Mouse (Mus musculus) G1E (cell line): ENCODE data around the gene Hcfc2. TPM values are rescaled to one million over a fixed set of nuclear protein-coding genes. Genes with fewer than 3 reads are reported as not detected.
A peak's percentile ranks its signal among the peaks of the same experiment; 100 is the strongest.

Experiments
- ATAC-seq: 2 replicates; pipeline ENCODE4 v1.8.0; 2016; ENCODE audit warnings: mild to moderate bottlenecking; ENCODE audit not compliant: insufficient number of reproducible peaks, poor library complexity, low FRiP score, severe bottlenecking; ENCODE audit errors: extremely low read depth
- DNase-seq: peaks from one replicate; pipeline ENCODE4 v3.0.0; 2012; ENCODE audit warnings: low spot score
- H3K27me3 ChIP-seq: 2 replicates; pipeline ENCODE4 v1.6.1; 2012; ENCODE audit warnings: mild to moderate bottlenecking, low read length, inconsistent platforms; ENCODE audit not compliant: insufficient read depth
- H3K36me3 ChIP-seq: replicated peaks from 2 replicates; pipeline ENCODE3; 2012; ENCODE audit warnings: mild to moderate bottlenecking, inconsistent platforms
- H3K4me1 ChIP-seq: 2 replicates; pipeline ENCODE4 v1.6.1; 2012; ENCODE audit warnings: low read depth, low read length, inconsistent platforms, mixed read lengths; ENCODE audit not compliant: insufficient read depth
- H3K4me3 ChIP-seq: 2 replicates; pipeline ENCODE4 v1.5.1; 2012; ENCODE audit warnings: low read depth, mild to moderate bottlenecking, inconsistent platforms, low read length, moderate library complexity, mixed read lengths
- H3K9me3 ChIP-seq: replicated peaks from 2 replicates; pipeline ENCODE4 v1.6.1; 2012; ENCODE audit warnings: inconsistent platforms
- CTCF ChIP-seq: IDR thresholded peaks from 2 replicates; pipeline ENCODE4 v1.5.1; 2012; ENCODE audit warnings: low read depth, low read length, inconsistent platforms, mixed read lengths
- GATA1 ChIP-seq: IDR thresholded peaks from 2 replicates; pipeline ENCODE4 v1.6.1; 2012; ENCODE audit warnings: borderline replicate concordance, low read length, inconsistent platforms, mixed read lengths
- GATA2 ChIP-seq: IDR thresholded peaks from 2 replicates; pipeline ENCODE4 v1.6.1; 2012; ENCODE audit warnings: low read depth, low read length, inconsistent platforms, borderline replicate concordance
- POLR2AphosphoS5 ChIP-seq: IDR thresholded peaks from 2 replicates; pipeline ENCODE4 v1.6.1; 2012; ENCODE audit warnings: low read depth, low read length, inconsistent platforms; ENCODE audit not compliant: insufficient replicate concordance
- TAL1 ChIP-seq: conservative IDR thresholded peaks from 2 replicates; pipeline ENCODE4 v1.6.1; 2012; ENCODE audit warnings: low read depth, low read length, inconsistent platforms, mixed read lengths
- polyA plus RNA-seq: library from polyadenylated mRNA; stranded (reverse); fragments of >175 nt; gene quantifications from 2 replicates; pipeline ENCODE4 v1.2.3, GENCODE M21; 2012
- total RNA-seq, 2 experiments: library from RNA; stranded (forward) in 1 of 2; stranded (reverse) in 1 of 2; fragments of 200-1000 nt in 1 of 2; fragments of >200 nt in 1 of 2; fragmentation: Nextera tagmentation in 1 of 2; gene quantifications; 2 replicates each; pipeline ENCODE4 v1.2.3; 2014 to 2017

Gene Hcfc2
- total and polyA plus RNA-seq, 3 experiments: 3.6 to 75.2 (median 48.3) TPM

- Histone ChIP-seq H3K9me3 (peaks cover 7% of the 10 kb centered on the region), H3K4me1 (peaks cover 16% of the 10 kb centered on the region), H3K27me3 (peaks cover 11% of the 10 kb centered on the region; the same call in 1 of the 2 replicates), H3K36me3 (no peaks in the 10 kb centered on the region), H3K4me3 (no peak overlapping the region)
- DNase-seq (no peak), ATAC-seq (no peak)
- no peak for TF ChIP-seq GATA1
- TF ChIP-seq POLR2AphosphoS5: no peak
- no peak for TF ChIP-seq GATA2
- no peak for TF ChIP-seq CTCF
- TF ChIP-seq TAL1: no peak
These were observed 14.3 kb upstream of the Hcfc2 start for GRCm38 (mm10) chr10:82681639-82682038.

DNA sequence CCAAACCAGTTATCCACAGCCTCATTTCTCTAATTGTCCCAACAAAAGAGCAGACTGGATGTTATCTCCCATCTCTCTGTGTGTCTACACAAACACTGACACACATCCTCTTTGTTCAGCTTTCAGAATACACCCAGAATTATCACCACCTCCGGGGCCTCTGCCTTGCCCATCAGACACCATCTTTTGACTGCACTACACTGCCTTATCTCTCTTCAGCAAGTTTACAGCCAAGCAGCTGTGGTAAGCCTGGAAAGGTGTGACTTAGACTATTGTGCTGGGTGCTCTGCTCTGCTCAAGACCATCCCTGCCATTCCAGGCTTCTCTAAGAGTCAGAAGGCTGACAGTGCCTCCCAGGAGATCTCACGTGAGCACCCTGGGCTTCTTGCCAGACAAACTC, 10.5 kb upstream of the Hcfc2 start:
- no peaks in the 10 kb centered on the region for H3K36me3 ChIP-seq
- peaks cover 7% of the 10 kb centered on the region for H3K9me3 ChIP-seq
- peaks cover 24% of the 10 kb centered on the region for H3K4me1 ChIP-seq
- no peak overlapping the region for H3K4me3 ChIP-seq
- peaks cover 2% of the 10 kb centered on the region; the same call in 1 of the 2 replicates for H3K27me3 ChIP-seq
- ATAC-seq (peak; percentile 96), DNase-seq (no peak)
- TF ChIP-seq GATA2: no peak
- peak; percentile 47 for TF ChIP-seq TAL1

- TF ChIP-seq CTCF (no peak), POLR2AphosphoS5 (no peak), TAL1 (no peak), GATA1 (no peak), GATA2 (no peak)
- no peaks in the 10 kb centered on the region for H3K36me3 ChIP-seq
- no peak overlapping the region for H3K4me3 ChIP-seq
- ATAC-seq: no peak
- peaks cover 4% of the 10 kb centered on the region; the same call in 1 of the 2 replicates for H3K27me3 ChIP-seq
- no peak for DNase-seq
- H3K4me1 ChIP-seq: peaks cover 30% of the 10 kb centered on the region
- peaks cover 7% of the 10 kb centered on the region for H3K9me3 ChIP-seq
These were observed 6.2 kb upstream of the Hcfc2 start for GRCm38 (mm10) chr10:82689681-82690211.

DNA sequence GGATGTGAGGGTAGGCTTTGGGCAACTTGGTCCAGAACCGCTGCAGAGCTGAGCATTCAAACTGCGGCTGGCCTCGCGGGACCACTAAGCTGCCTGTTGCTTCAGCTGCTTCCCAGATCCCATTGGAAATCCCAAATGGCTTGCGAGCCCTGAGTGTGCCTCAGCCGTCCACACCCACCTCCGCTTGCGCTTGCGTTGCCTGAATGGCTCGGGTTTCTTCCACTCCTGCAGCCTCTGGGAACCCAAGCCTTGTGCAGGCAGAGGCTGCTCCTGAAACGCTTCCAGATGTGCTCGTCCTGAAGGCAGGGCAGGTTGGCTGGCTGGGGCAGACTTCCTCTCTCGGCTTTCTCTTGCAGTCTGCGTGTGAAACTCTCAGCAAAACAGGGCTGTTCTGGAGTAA, 5.5 kb upstream of the Hcfc2 start, which contains the start of gene Glt8d2:
Gene Glt8d2 (minus strand): TSS at position 157 of the 400 bp plus-strand sequence.
- H3K9me3 ChIP-seq: peaks cover 7% of the 10 kb centered on the region
- no peaks in the 10 kb centered on the region for H3K36me3 ChIP-seq
- TF ChIP-seq GATA2: no peak
- TF ChIP-seq GATA1: no peak
- TF ChIP-seq CTCF: no peak
- TF ChIP-seq TAL1: no peak
- TF ChIP-seq POLR2AphosphoS5: no peak
- DNase-seq: no peak
- no peak for ATAC-seq
- peaks cover 4% of the 10 kb centered on the region; the same call in 1 of the 2 replicates for H3K27me3 ChIP-seq
- no peak within 1 kb of the TSS for H3K4me3 ChIP-seq
- peaks cover 30% of the 10 kb centered on the region for H3K4me1 ChIP-seq

- ATAC-seq (peak; percentile 55), DNase-seq (peak; percentile 25)
- peaks cover 54% of the 10 kb centered on the region for H3K4me1 ChIP-seq
- H3K27me3 ChIP-seq: no peaks in the 10 kb centered on the region
- TF ChIP-seq GATA2 (no peak), TAL1 (0 out of 2 replicates have a peak, but pooled peaks have one; percentile 22)
- H3K4me3 ChIP-seq: no peak overlapping the region; the same call in 1 of the 2 replicates
- H3K9me3 ChIP-seq: no peaks in the 10 kb centered on the region
- peaks cover 9% of the 10 kb centered on the region for H3K36me3 ChIP-seq
These were observed 606 bp downstream of the Hcfc2 start for GRCm38 (mm10) chr10:82696453-82697079.

DNA sequence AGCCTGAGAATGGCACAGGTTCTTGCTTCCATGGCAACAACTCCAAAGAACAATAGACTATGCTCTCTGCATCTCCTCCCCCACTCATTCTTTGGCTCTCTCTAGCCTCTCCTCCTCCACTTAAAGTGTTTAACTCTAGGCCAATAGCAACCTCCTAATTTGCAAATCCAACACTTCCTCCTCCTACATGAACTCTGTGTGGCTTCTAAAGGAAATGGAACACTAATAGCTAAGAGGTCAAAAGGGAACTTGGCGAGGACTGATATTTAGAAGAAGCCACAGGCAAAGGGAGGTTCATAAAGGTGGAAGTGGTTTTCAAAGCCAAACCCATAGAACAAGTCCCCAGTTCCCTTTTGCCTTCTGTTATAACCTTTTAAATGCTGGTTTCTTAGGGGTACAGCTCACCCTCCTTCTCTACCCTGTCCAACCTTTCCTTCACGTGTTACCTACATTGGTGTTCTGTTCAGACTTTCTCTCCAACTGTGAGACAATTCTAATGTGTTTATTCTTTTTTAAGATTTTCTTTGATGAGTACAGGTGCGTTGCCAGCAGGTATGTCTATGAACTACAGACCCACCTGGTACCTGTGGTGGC, 1.4 kb downstream of the Hcfc2 start:
- TF ChIP-seq GATA2 (no peak), TAL1 (no peak), POLR2AphosphoS5 (no peak), GATA1 (no peak), CTCF (no peak)
- Histone ChIP-seq H3K36me3 (peaks cover 16% of the 10 kb centered on the region), H3K4me3 (no peak overlapping the region; the same call in 1 of the 2 replicates), H3K27me3 (no peaks in the 10 kb centered on the region), H3K9me3 (no peaks in the 10 kb centered on the region), H3K4me1 (peaks cover 54% of the 10 kb centered on the region)
- peak; percentile 55 for DNase-seq
- ATAC-seq: peak; percentile 73
